8 mouse cellular contexts compared by ENCODE assay signal in genomic region chr10:95941768-95942425, GRCm38 (mm10). TPM values are rescaled to one million over a fixed set of nuclear protein-coding genes. Genes with fewer than 3 reads are reported as not detected.
DNase-seq lines count a peak whose midpoint lies in the region; ATAC-seq and TF ChIP-seq lines count a peak whose summit lies in the region.

No protein-coding gene starts in this region.

- no peaks in the 10 kb centered on the region for H3K9me3 ChIP-seq in heart, embryonic 14.5 days (ENCODE audit: control insufficient read depth, low read length)
- H3K9me3 ChIP-seq in liver, postnatal 0 days (ENCODE audit: low read length) = no peaks in the 10 kb centered on the region

- peak; percentile 7 for DNase-seq in cerebellum, adult 9-11 months
- DNase-seq in cerebellum, postnatal 4 days (ENCODE audit: low spot score in 2 of 2) = no peak
- peak; percentile 16 for DNase-seq in MN1 (ENCODE audit: low spot score)
- no peak for DNase-seq in liver, postnatal 0 days
- DNase-seq in thymus, postnatal 14 days = no peak
- DNase-seq in urinary bladder, postnatal 14 days (ENCODE audit: low spot score) = no peak
- DNase-seq in gastrocnemius, postnatal 10 days = no peak

- 50% methylated on average over 6 of the region's 6 CpGs for WGBS in heart, embryonic 14.5 days
- WGBS in liver, postnatal 0 days (ENCODE audit: insufficient replicate concordance) = 31% methylated on average over 6 of the region's 6 CpGs

- peak overlapping the region in 1 of 2 experiments; percentile 90; a peak in 2 of 4 replicates for H3K4me3 ChIP-seq in heart, embryonic 14.5 days (ENCODE audit: control insufficient read depth in 1 of 2, insufficient read depth in 1 of 2, low read depth in 1 of 2, low read length in 2 of 2)
- H3K4me3 ChIP-seq in liver, postnatal 0 days (ENCODE audit: low read depth, low read length) = peak overlapping the region; percentile 87

- H3K27ac ChIP-seq in heart, embryonic 14.5 days (replicated peaks in 1 of 2; ENCODE audit: control insufficient read depth in 1 of 2, insufficient read depth in 1 of 2, low read depth in 2 of 2, low read length in 2 of 2) = no peak overlapping the region
- H3K27ac ChIP-seq in liver, postnatal 0 days (ENCODE audit: low read depth) = peak overlapping the region; percentile 96; the same call in 1 of the 2 replicates

- no peak for TF ChIP-seq CTCF in liver, postnatal 0 days (IDR thresholded peaks at IDR 0.05; ENCODE audit: low read depth)

- no peak for ATAC-seq in heart, embryonic 14.5 days (ENCODE audit: insufficient number of reproducible peaks, insufficient read depth, low FRiP score, low read depth)
- no peak for ATAC-seq in liver, postnatal 0 days

- TF ChIP-seq EP300 in liver, postnatal 0 days (IDR thresholded peaks at IDR 0.05; ENCODE audit: low read depth) = no peak

- peak overlapping the region; percentile 93 for H3K9ac ChIP-seq in heart, embryonic 14.5 days (ENCODE audit: low read length)
- H3K9ac ChIP-seq in liver, postnatal 0 days (replicated peaks) = peak overlapping the region; percentile 91; the same call in 1 of the 2 replicates

- peak overlapping the region; percentile 90 for H3K4me2 ChIP-seq in heart, embryonic 14.5 days (ENCODE audit: low read length)
- H3K4me2 ChIP-seq in liver, postnatal 0 days (ENCODE audit: low read depth, low read length) = peak overlapping the region; percentile 92

- H3K27me3 ChIP-seq in heart, embryonic 14.5 days (ENCODE audit: control insufficient read depth, insufficient read depth, low read length) = no peaks in the 10 kb centered on the region
- no peaks in the 10 kb centered on the region for H3K27me3 ChIP-seq in liver, postnatal 0 days (ENCODE audit: insufficient read depth, low read length)

- peaks cover 0 to 20% of the 10 kb centered on the region in 2 experiments; a peak in 3 of 4 replicates for H3K4me1 ChIP-seq in heart, embryonic 14.5 days (ENCODE audit: control insufficient read depth in 2 of 2, insufficient read depth in 2 of 2, low read length in 2 of 2)
- peaks cover 21% of the 10 kb centered on the region for H3K4me1 ChIP-seq in liver, postnatal 0 days (ENCODE audit: insufficient read depth)

- 0 out of 2 replicates have a peak, but pooled peaks cover 3% of the 10 kb centered on the region for H3K36me3 ChIP-seq in heart, embryonic 14.5 days (ENCODE audit: control insufficient read depth, insufficient read depth, low read length)
- H3K36me3 ChIP-seq in liver, postnatal 0 days (replicated peaks; ENCODE audit: insufficient read depth, low read length) = no peaks in the 10 kb centered on the region

RNA-seq across cellular contexts. Expression of gene Eea1, which starts 1.4 kb away (rescaled TPM):
- polyA plus RNA-seq in heart, embryonic 14.5 days (2014; fragmentation: Nextera tagmentation; extraction: Ambion mirVana) = 23.3 and 24.3 TPM in 2 replicates
- polyA plus RNA-seq in liver, postnatal 0 days (2015; fragmentation: Nextera tagmentation; extraction: Ambion mirVana) = 9.9 and 10.3 TPM in 2 replicates
- total RNA-seq in gastrocnemius, postnatal 10 days (2021) = 10 to 100 TPM; 22.6 to 24.9 TPM

Comparison
In these comparisons a context has a peak if more than half of its experiments do, and no peak if none do; other contexts are left out.
1. DNase-seq: peak in cerebellum, adult 9-11 months (single experiment) and MN1 (single experiment); none in cerebellum, postnatal 4 days (0 of 2), liver, postnatal 0 days (single experiment), thymus, postnatal 14 days (single experiment), urinary bladder, postnatal 14 days (single experiment) and gastrocnemius, postnatal 10 days (single experiment).